Mouse (Mus musculus): ENCODE results near the gene Zdhhc8. TPM values are rescaled to one million over a fixed set of nuclear protein-coding genes. Genes with fewer than 3 reads are reported as not detected.
"Not testable (repeated sequence)": the region's sequence is repeated elsewhere in the genome, so short reads cannot be mapped to it uniquely, and the experiment has no call there.

Zdhhc8 gene
- polyA plus RNA-seq, 1 experiment from 2014 or later: 17.3 TPM

DNA sequence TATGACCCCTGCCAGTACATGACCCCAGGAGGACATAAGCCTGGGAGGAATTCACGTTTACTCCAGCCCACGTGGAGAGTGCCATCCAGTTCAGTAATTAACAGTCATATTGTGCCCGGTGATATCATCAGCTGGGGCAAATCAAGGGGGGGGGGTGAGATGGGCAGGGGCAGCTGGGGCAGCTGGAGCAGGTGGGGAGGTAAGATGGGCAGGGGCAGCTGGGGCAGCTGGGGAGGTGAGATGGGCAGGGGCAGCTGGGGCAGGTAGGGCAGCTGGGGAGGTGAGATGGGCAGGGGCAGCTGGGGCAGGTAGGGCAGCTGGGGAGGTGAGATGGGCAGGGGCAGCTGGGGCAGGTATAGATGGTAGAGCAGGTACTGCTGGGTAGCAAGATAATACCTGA, 39.4 kb downstream of the Zdhhc8 start:
- H3K4me3 ChIP-seq (ENCODE audit: low read depth, low read length); H3K4me2 ChIP-seq; H3K27ac ChIP-seq (ENCODE audit: low read depth, low read length); H3K9ac ChIP-seq (ENCODE audit: low read depth, low read length); ATAC-seq (replicated peaks; ENCODE audit: insufficient number of reproducible peaks, low FRiP score, low TSS enrichment); H3K9me3 ChIP-seq (replicated peaks; ENCODE audit: control insufficient read depth, low read length); H3K4me1 ChIP-seq (ENCODE audit: control insufficient read depth, insufficient read depth, low read length); H3K36me3 ChIP-seq (ENCODE audit: control insufficient read depth, insufficient read depth, low read length); H3K27me3 ChIP-seq (ENCODE audit: control insufficient read depth, insufficient read depth, low read length): not testable (repeated sequence)
- 64% methylated on average over 3 of the region's 3 CpGs for WGBS (ENCODE audit: insufficient replicate concordance)

DNA sequence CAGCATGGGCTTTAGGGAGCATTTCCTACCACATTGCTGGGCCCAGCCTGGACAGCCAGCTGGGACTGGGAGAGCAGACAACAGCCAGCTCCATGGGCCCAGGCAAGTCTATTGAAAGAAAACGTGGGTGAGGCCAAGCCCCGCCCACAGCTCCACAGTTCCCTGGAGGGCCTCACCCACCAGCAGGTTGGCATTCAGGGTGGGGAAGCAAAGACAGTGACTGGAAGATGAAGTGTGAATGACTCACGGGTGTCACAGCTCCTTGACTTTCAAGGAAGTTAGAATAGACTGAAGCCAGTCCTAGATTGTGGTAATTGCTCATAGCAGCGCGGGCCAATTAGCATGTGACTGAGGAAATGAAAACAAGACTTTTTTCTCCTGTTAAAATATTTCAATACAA, 39.9 kb downstream of the Zdhhc8 start:
- 60% methylated on average over 5 of the region's 5 CpGs for WGBS (ENCODE audit: insufficient replicate concordance)
- Histone ChIP-seq H3K27ac (ENCODE audit: low read depth, low read length) (no peak overlapping the region), H3K27me3 (ENCODE audit: control insufficient read depth, insufficient read depth, low read length) (0 out of 2 replicates have a peak, but pooled peaks cover 3% of the 10 kb centered on the region), H3K4me2 (no peak overlapping the region), H3K4me1 (ENCODE audit: control insufficient read depth, insufficient read depth, low read length) (peaks cover 3% of the 10 kb centered on the region; the same call in 1 of the 2 replicates), H3K36me3 (ENCODE audit: control insufficient read depth, insufficient read depth, low read length) (no peaks in the 10 kb centered on the region), H3K4me3 (ENCODE audit: low read depth, low read length) (no peak overlapping the region), H3K9me3 (replicated peaks; ENCODE audit: control insufficient read depth, low read length) (no peaks in the 10 kb centered on the region), H3K9ac (ENCODE audit: low read depth, low read length) (no peak overlapping the region)
- no peak for ATAC-seq (replicated peaks; ENCODE audit: insufficient number of reproducible peaks, low FRiP score, low TSS enrichment)

DNA sequence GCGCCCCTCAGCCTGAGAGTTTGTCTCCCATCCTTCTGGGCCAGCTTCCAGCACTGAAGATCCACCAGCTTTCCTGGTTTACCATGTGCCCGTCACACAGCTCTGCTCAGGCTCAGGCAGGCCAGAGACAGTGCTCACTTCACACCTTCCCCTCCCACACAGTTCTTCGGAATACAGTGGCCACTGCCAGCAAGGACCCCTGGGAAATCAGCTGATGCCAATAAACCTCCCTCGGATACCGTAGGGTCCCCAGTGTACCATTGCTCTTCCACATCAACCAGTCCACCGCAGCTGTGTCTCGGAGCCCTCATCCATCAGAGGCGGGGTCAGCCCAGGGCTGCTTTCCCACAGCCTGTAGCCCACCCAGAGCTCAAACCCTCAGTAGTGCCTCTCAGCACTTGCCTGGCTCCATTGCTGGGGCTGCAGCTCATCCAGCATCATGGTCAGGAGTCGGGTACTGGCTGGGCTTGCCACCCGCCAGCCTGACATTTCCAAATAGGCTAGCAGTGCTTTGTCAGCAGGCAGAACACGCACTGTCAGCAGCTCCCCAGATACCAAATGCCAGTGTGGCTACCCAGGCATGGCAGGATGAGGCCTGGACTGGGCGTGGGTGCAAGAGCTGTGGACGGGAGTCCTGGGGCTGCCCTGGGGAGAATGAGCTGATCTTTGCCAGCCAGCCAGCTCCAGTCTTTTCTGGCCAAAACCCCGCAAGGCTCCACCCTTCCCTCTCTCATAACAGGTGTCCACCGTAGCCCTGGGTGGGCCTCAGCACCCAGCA, 40.5 kb downstream of the Zdhhc8 start:
- WGBS (ENCODE audit: insufficient replicate concordance): 70% methylated on average over 15 of the region's 15 CpGs
- H3K36me3 ChIP-seq (ENCODE audit: control insufficient read depth, insufficient read depth, low read length): no peaks in the 10 kb centered on the region
- H3K27ac ChIP-seq (ENCODE audit: low read depth, low read length): no peak overlapping the region
- ATAC-seq (replicated peaks; ENCODE audit: insufficient number of reproducible peaks, low FRiP score, low TSS enrichment): no peak
- 0 out of 2 replicates have a peak, but pooled peaks cover 3% of the 10 kb centered on the region for H3K27me3 ChIP-seq (ENCODE audit: control insufficient read depth, insufficient read depth, low read length)
- H3K9me3 ChIP-seq (replicated peaks; ENCODE audit: control insufficient read depth, low read length): no peaks in the 10 kb centered on the region
- no peak overlapping the region for H3K4me3 ChIP-seq (ENCODE audit: low read depth, low read length)
- peaks cover 3% of the 10 kb centered on the region; the same call in 1 of the 2 replicates for H3K4me1 ChIP-seq (ENCODE audit: control insufficient read depth, insufficient read depth, low read length)
- H3K9ac ChIP-seq (ENCODE audit: low read depth, low read length): no peak overlapping the region
- H3K4me2 ChIP-seq: no peak overlapping the region

DNA sequence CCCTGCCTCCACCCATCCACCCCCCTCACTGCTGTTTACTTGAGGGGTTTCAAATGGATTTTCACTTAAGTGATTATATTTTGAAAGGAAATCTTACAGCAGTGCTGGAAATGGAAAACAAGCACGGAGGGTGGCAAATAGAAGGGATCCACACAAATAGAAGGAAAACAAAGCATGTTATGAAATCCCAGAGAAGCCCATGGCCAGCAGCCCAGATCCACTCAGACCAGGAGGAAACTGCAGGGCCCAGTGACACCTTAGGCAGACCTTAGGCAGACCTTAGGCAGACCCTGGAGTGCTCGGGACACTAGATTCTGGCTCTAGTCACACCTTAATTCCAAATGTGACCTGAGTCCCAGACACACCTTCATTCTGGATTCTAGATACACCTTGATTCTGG, 43.9 kb downstream of the Zdhhc8 start:
- Histone ChIP-seq H3K9me3 (replicated peaks; ENCODE audit: control insufficient read depth, low read length) (0 out of 2 replicates have a peak, but pooled peaks cover 3% of the 10 kb centered on the region), H3K36me3 (ENCODE audit: control insufficient read depth, insufficient read depth, low read length) (no peaks in the 10 kb centered on the region), H3K4me3 (ENCODE audit: low read depth, low read length) (no peak overlapping the region), H3K4me2 (no peak overlapping the region), H3K27me3 (ENCODE audit: control insufficient read depth, insufficient read depth, low read length) (no peaks in the 10 kb centered on the region), H3K27ac (ENCODE audit: low read depth, low read length) (no peak overlapping the region), H3K9ac (ENCODE audit: low read depth, low read length) (no peak overlapping the region), H3K4me1 (ENCODE audit: control insufficient read depth, insufficient read depth, low read length) (peaks cover 13% of the 10 kb centered on the region)
- 75% methylated on average over 2 of the region's 2 CpGs for WGBS (ENCODE audit: insufficient replicate concordance)
- ATAC-seq (replicated peaks; ENCODE audit: insufficient number of reproducible peaks, low FRiP score, low TSS enrichment): no peak

DNA sequence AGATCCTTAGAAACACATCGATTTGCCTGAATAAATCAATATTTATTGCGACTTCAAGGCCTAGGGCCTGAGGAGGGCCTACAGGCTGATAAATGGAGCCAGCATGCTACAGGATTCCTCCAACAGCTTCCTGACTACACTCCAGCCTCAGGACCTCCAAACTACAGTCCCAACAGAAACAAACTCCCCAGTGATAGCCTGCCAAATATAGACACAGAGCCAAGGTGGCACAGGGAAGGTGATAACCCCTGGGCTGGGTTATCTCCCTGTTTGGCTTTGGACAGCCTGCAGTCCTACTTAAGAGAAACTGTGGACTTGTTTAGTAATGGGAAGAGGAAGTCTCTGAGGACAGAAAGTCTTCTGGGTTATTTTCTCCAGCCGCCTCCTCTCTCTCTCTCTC, 47.7 kb downstream of the Zdhhc8 start:
- Histone ChIP-seq H3K4me1 (ENCODE audit: control insufficient read depth, insufficient read depth, low read length) (peaks cover 16% of the 10 kb centered on the region), H3K36me3 (ENCODE audit: control insufficient read depth, insufficient read depth, low read length) (no peaks in the 10 kb centered on the region), H3K4me2 (no peak overlapping the region), H3K27me3 (ENCODE audit: control insufficient read depth, insufficient read depth, low read length) (no peaks in the 10 kb centered on the region), H3K4me3 (ENCODE audit: low read depth, low read length) (no peak overlapping the region), H3K9me3 (replicated peaks; ENCODE audit: control insufficient read depth, low read length) (0 out of 2 replicates have a peak, but pooled peaks cover 3% of the 10 kb centered on the region), H3K27ac (ENCODE audit: low read depth, low read length) (peak overlapping the region; percentile 18), H3K9ac (ENCODE audit: low read depth, low read length) (no peak overlapping the region)
- ATAC-seq (replicated peaks; ENCODE audit: insufficient number of reproducible peaks, low FRiP score, low TSS enrichment): peak; percentile 49; the same call in 1 of the 2 replicates
- 51% methylated on average over 3 of the region's 3 CpGs for WGBS (ENCODE audit: insufficient replicate concordance)

DNA sequence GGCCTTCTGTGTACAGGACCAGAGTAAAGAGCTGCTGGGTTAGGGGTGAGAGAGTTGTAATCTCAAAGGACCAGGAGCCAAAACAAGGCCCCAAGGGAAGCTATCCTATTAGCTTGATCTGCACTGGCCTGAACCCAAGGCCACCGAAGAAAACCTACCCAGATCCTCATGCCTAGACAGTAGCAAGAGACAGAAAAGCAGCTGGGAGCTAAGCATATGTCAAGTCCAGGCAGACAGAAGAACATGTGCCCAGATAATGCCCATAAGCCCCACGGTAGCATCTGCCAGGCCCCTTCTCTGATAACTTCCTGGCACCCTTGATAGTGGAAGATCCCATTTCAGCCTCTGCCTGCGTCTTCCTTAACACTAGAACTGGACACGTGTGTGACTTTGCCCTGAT, 48.1 kb downstream of the Zdhhc8 start:
- Histone ChIP-seq H3K9ac (ENCODE audit: low read depth, low read length) (no peak overlapping the region), H3K4me2 (no peak overlapping the region), H3K4me1 (ENCODE audit: control insufficient read depth, insufficient read depth, low read length) (peaks cover 17% of the 10 kb centered on the region), H3K27ac (ENCODE audit: low read depth, low read length) (peak overlapping the region; percentile 18), H3K9me3 (replicated peaks; ENCODE audit: control insufficient read depth, low read length) (0 out of 2 replicates have a peak, but pooled peaks cover 3% of the 10 kb centered on the region), H3K27me3 (ENCODE audit: control insufficient read depth, insufficient read depth, low read length) (no peaks in the 10 kb centered on the region), H3K4me3 (ENCODE audit: low read depth, low read length) (no peak overlapping the region), H3K36me3 (ENCODE audit: control insufficient read depth, insufficient read depth, low read length) (no peaks in the 10 kb centered on the region)
- WGBS (ENCODE audit: insufficient replicate concordance): 45% methylated on average over 4 of the region's 4 CpGs
- no peak for ATAC-seq (replicated peaks; ENCODE audit: insufficient number of reproducible peaks, low FRiP score, low TSS enrichment)

DNA sequence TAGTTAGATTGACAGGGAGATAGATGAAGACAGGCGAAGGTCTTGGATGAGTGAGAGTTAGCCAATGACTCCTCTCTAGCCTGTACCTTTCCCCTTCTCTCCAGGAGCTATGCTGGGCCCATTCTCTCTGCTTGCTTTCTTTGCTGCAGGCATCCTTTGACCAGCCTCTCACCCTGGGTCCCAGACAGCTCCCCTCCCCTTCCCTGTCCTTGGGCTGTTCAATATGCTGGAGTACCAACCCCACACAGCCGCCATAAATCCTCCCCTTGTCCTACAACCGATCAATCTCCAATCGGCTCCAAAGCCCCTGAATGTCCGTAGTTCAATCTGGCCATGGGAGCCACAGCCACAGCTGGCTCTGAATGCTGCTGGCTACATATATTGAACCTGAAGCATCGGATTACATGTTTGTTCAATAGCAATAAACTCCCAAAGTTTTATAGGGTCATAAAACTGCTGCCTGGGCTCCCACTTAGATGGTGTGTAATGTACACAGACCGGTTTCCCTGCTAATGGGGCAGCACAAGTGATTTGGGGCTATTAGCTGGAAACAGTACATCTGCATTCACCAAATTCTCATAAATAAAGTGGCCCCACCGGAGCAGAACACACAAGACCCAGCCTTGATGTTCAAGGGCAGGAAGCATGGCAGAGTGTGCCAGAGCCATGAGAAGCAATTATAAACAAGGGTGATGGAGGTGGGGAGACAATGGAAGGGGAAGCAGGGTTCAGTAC, 49.1 kb downstream of the Zdhhc8 start:
- no peak overlapping the region for H3K27ac ChIP-seq (ENCODE audit: low read depth, low read length)

DNA sequence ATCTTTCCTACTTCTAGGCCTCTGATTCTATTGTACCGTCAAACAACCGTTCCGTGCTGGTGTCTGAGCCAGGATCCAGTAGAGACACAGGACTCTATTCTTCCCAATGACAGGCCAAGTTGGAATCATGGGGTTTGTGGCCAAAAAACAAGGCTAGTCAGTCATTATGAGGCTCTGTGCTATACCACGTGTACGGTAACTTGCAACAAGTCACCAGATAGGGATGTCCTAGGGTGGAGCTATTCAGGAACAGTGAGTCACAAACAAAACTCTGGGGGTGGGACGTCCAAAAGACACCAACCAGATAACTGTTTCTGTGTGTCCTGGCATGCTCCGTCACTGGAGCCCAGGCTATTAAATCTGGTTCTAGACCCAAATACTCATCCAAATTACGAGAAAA, 52.2 kb downstream of the Zdhhc8 start:
- Histone ChIP-seq H3K9ac (ENCODE audit: low read depth, low read length) (no peak overlapping the region), H3K4me2 (no peak overlapping the region), H3K9me3 (replicated peaks; ENCODE audit: control insufficient read depth, low read length) (no peaks in the 10 kb centered on the region), H3K36me3 (ENCODE audit: control insufficient read depth, insufficient read depth, low read length) (no peaks in the 10 kb centered on the region), H3K4me3 (ENCODE audit: low read depth, low read length) (no peak overlapping the region), H3K27me3 (ENCODE audit: control insufficient read depth, insufficient read depth, low read length) (peaks cover 9% of the 10 kb centered on the region), H3K27ac (ENCODE audit: low read depth, low read length) (no peak overlapping the region), H3K4me1 (ENCODE audit: control insufficient read depth, insufficient read depth, low read length) (peaks cover 21% of the 10 kb centered on the region)
- 72% methylated on average over 8 of the region's 8 CpGs for WGBS (ENCODE audit: insufficient replicate concordance)
- ATAC-seq (replicated peaks; ENCODE audit: insufficient number of reproducible peaks, low FRiP score, low TSS enrichment): no peak

More for the DNA sequence above, 49.1 kb downstream of the Zdhhc8 start:
- Histone ChIP-seq H3K4me1 (ENCODE audit: control insufficient read depth, insufficient read depth, low read length) (peaks cover 21% of the 10 kb centered on the region), H3K4me3 (ENCODE audit: low read depth, low read length) (no peak overlapping the region), H3K27me3 (ENCODE audit: control insufficient read depth, insufficient read depth, low read length) (peaks cover 4% of the 10 kb centered on the region; the same call in 1 of the 2 replicates), H3K9ac (ENCODE audit: low read depth, low read length) (no peak overlapping the region), H3K9me3 (replicated peaks; ENCODE audit: control insufficient read depth, low read length) (0 out of 2 replicates have a peak, but pooled peaks cover 3% of the 10 kb centered on the region), H3K4me2 (no peak overlapping the region), H3K36me3 (ENCODE audit: control insufficient read depth, insufficient read depth, low read length) (no peaks in the 10 kb centered on the region)
- ATAC-seq (replicated peaks; ENCODE audit: insufficient number of reproducible peaks, low FRiP score, low TSS enrichment): no peak
- 84% methylated on average over 8 of the region's 8 CpGs for WGBS (ENCODE audit: insufficient replicate concordance)

All from heart, embryonic 11.5 days (tissue).